Mouse (Mus musculus) adrenal gland, postnatal 14 days (tissue): ENCODE measurements around the gene Rnaseh2a. TPM values are rescaled to one million over a fixed set of nuclear protein-coding genes. Genes with fewer than 3 reads are reported as not detected.
"Not testable (repeated sequence)": the region's sequence is repeated elsewhere in the genome, so short reads cannot be mapped to it uniquely, and the experiment has no call there.

Experiments
- DNase-seq: peaks from one replicate; pipeline ENCODE4 v3.0.0; 2021; ENCODE audit warnings: mixed read lengths
- total RNA-seq: library from RNA; stranded (reverse); gene quantifications from 2 replicates; pipeline ENCODE4 v1.2.3, GENCODE M21; 2021

Rnaseh2a gene
- total RNA-seq, 1 experiment from 2014 or later: 88.3 TPM

GRCm38 (mm10) chr8:84934860-84935259, 34.7 kb downstream of the Rnaseh2a start:
- peak; percentile 43 for DNase-seq

GRCm38 (mm10) chr8:84933767-84934559, 35.6 kb downstream of the Rnaseh2a start:
- no peak for DNase-seq

GRCm38 (mm10) chr8:84930582-84930981, 39.0 kb downstream of the Rnaseh2a start:
- DNase-seq: no peak

GRCm38 (mm10) chr8:84928456-84929306, 40.9 kb downstream of the Rnaseh2a start:
- peak; percentile 81 for DNase-seq

- DNase-seq: no peak
Observed at GRCm38 (mm10) chr8:84927513-84927912, 42.1 kb downstream of the Rnaseh2a start.

- no peak for DNase-seq
Observed at GRCm38 (mm10) chr8:84925557-84925956, 44.0 kb downstream of the Rnaseh2a start.

GRCm38 (mm10) chr8:84921596-84921995, 48.0 kb downstream of the Rnaseh2a start:
- DNase-seq: no peak

- no peak for DNase-seq
Observed at GRCm38 (mm10) chr8:84918646-84919045, 50.9 kb downstream of the Rnaseh2a start.

GRCm38 (mm10) chr8:84917781-84918180, 51.8 kb downstream of the Rnaseh2a start:
- no peak for DNase-seq

GRCm38 (mm10) chr8:84915269-84915668, 54.3 kb downstream of the Rnaseh2a start:
- no peak for DNase-seq

- DNase-seq: peak; percentile 43
Observed at GRCm38 (mm10) chr8:84913960-84914359, 55.6 kb downstream of the Rnaseh2a start.

GRCm38 (mm10) chr8:84913502-84913900, 56.1 kb downstream of the Rnaseh2a start:
- no peak for DNase-seq

GRCm38 (mm10) chr8:84912895-84913501, 56.6 kb downstream of the Rnaseh2a start:
- peak; percentile 80 for DNase-seq

GRCm38 (mm10) chr8:84912391-84912790, 57.2 kb downstream of the Rnaseh2a start:
- no peak for DNase-seq

GRCm38 (mm10) chr8:84911854-84912253, 57.7 kb downstream of the Rnaseh2a start:
- no peak for DNase-seq

- no peak for DNase-seq
Observed at GRCm38 (mm10) chr8:84910551-84910950, 59.0 kb downstream of the Rnaseh2a start.

GRCm38 (mm10) chr8:84909949-84910348, 59.6 kb downstream of the Rnaseh2a start:
- no peak for DNase-seq

- no peak for DNase-seq
Observed at GRCm38 (mm10) chr8:84909162-84909767, 60.3 kb downstream of the Rnaseh2a start.

- DNase-seq: peak; percentile 98
Observed at GRCm38 (mm10) chr8:84908421-84909161, 61.0 kb downstream of the Rnaseh2a start, which contains the start of gene Dnase2a. Gene Dnase2a (plus strand): TSS chr8:84908560.

GRCm38 (mm10) chr8:84907979-84908378, 61.6 kb downstream of the Rnaseh2a start:
- not testable (repeated sequence) for DNase-seq

GRCm38 (mm10) chr8:84907493-84907892, 62.1 kb downstream of the Rnaseh2a start:
- DNase-seq: no peak
